Mouse (Mus musculus) hindbrain, embryonic 14.5 days (tissue): ENCODE results near the gene Anks1b. TPM values are rescaled to one million over a fixed set of nuclear protein-coding genes. Genes with fewer than 3 reads are reported as not detected.
A peak's percentile ranks its signal among the peaks of the same experiment; 100 is the strongest.

ENCODE experiments used
- ATAC-seq: fragments of 200-750 bp; cut with Nextera tagmentation; 2 replicates; pipeline ENCODE4 v1.8.0; 2017; ENCODE audit warnings: moderate number of reproducible peaks, mild to moderate bottlenecking, moderate TSS enrichment, moderate library complexity; ENCODE audit not compliant: low FRiP score
- DNase-seq: peaks from one replicate; pipeline ENCODE4 v3.0.0-alpha.2; 2015; ENCODE audit warnings: low spot score
- H3K27ac ChIP-seq: fragments of 300-500 bp; sonication (generic); 2 replicates; pipeline ENCODE4 v1.5.1; 2014; ENCODE audit warnings: mild to moderate bottlenecking, moderate library complexity
- H3K27me3 ChIP-seq: fragments of 300-500 bp; sonication (generic); 2 replicates; pipeline ENCODE4 v1.6.1; 2014; ENCODE audit warnings: mild to moderate bottlenecking, low read length, mixed read lengths; ENCODE audit not compliant: control insufficient read depth, insufficient read depth
- H3K36me3 ChIP-seq: fragments of 300-500 bp; sonication (generic); replicated peaks from 2 replicates; pipeline ENCODE4 v1.6.1; 2014; ENCODE audit not compliant: control insufficient read depth, insufficient read depth
- H3K4me1 ChIP-seq: fragments of 300-500 bp; sonication (generic); replicated peaks from 2 replicates; pipeline ENCODE4 v1.6.1; 2014; ENCODE audit warnings: antibody characterized with exemption, low read length, mixed read lengths; ENCODE audit not compliant: control insufficient read depth, insufficient read depth
- H3K4me2 ChIP-seq: fragments of 300-500 bp; sonication (generic); replicated peaks from 2 replicates; pipeline ENCODE4 v1.6.1; 2014; ENCODE audit warnings: mild to moderate bottlenecking, moderate library complexity
- H3K4me3 ChIP-seq: fragments of 300-500 bp; sonication (generic); replicated peaks from 2 replicates; pipeline ENCODE4 v1.5.1; 2014; ENCODE audit warnings: mild to moderate bottlenecking, low read length
- H3K9ac ChIP-seq: fragments of 300-500 bp; sonication (generic); 2 replicates; pipeline ENCODE4 v1.6.1; 2014
- H3K9me3 ChIP-seq: fragments of 300-500 bp; sonication (generic); 2 replicates; pipeline ENCODE4 v1.6.1; 2016; ENCODE audit warnings: low read length; ENCODE audit not compliant: control insufficient read depth
- WGBS: fragments of 180-500 bp; shearing (Covaris S2); extraction: QIAGEN DNeasy Blood & Tissue Kit; methylation state at CpG from one replicate; pipeline ENCODE4 v1.1.7; 2014; 5-methylcytosine and 5-hydroxymethylcytosine counted together
- polyA plus RNA-seq: library from polyadenylated mRNA; unstranded; fragments of >200 nt; fragmentation: Nextera tagmentation; extraction: Ambion mirVana; gene quantifications from 2 replicates; pipeline ENCODE4 v1.2.1, GENCODE M21; 2014

The Anks1b gene
- polyA plus RNA-seq, 1 experiment from 2014 or later: 69.4 TPM

DNA sequence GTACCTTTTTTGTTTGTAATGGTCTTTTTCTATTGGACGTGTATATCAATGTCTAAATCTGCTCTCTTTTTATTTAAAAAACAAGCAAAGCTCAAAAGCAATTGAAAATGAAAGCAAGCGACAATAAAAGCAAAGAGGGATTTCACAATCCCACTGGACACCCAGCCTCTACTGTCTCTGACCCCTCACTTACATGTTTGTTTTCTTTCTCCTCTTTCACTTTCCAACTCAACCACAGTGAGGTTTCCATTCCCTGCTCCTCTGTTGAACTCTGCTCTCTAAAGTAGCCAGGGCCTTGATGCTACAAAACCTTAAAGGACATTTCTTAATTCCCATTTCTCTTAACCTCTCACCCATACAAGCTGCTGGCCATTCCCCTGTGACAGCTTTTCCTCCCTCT, 400.0 kb downstream of the Anks1b start:
- WGBS: 85% methylated on average over 2 of the region's 2 CpGs
- Histone ChIP-seq H3K4me1 (peaks cover 9% of the 10 kb centered on the region; the same call in 1 of the 2 replicates), H3K4me2 (no peak overlapping the region), H3K36me3 (no peaks in the 10 kb centered on the region), H3K9ac (no peak overlapping the region), H3K27ac (no peak overlapping the region), H3K4me3 (no peak overlapping the region), H3K9me3 (no peaks in the 10 kb centered on the region), H3K27me3 (no peaks in the 10 kb centered on the region)
- no peak for ATAC-seq
- no peak for DNase-seq

DNA sequence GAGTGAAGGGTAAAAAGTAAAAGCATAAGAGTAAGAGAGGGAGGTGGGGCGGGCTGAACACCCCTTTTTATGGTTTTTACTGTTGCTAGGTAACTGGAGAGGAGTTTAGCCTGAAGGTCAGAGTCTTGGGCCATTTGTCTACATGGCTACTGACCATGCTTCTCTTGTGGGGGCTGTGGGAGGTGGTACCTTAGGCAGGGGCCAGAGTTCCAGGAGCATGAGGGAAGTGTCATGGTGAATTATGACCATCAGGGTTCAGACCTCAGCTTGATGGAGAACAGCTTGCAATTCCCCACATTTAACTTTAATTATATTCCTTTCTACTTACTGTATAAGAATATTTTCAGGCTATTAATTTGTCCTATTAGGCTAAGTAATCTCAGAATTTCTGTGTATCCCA, 413.3 kb downstream of the Anks1b start:
- 75% methylated on average over 1 of the region's 1 CpGs for WGBS
- no peak for DNase-seq
- no peak for ATAC-seq
- no peaks in the 10 kb centered on the region for H3K9me3 ChIP-seq
- no peak overlapping the region for H3K27ac ChIP-seq
- no peak overlapping the region for H3K4me3 ChIP-seq
- no peak overlapping the region for H3K9ac ChIP-seq
- no peaks in the 10 kb centered on the region for H3K36me3 ChIP-seq
- H3K4me2 ChIP-seq: no peak overlapping the region
- H3K4me1 ChIP-seq: no peaks in the 10 kb centered on the region
- no peaks in the 10 kb centered on the region for H3K27me3 ChIP-seq

DNA sequence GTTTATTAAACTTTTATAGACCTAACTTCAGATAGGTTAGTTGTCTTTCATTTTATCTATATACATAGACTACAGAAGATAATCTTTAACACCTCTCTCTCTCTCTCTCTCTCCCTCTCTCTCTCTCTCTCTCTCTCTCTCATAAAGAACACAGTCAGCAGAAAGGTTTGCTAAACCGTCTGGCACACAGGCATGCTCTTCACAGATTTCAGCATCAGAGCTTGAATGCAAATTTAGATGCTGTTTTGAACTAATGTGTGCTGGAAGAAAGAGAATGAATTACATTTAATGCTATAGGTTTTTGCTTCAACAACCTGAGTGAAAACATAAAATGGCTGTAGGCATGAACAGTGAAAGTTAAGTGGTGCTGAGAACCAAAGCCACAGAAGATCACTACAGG, 429.9 kb downstream of the Anks1b start:
- Histone ChIP-seq H3K4me3 (no peak overlapping the region), H3K4me2 (no peak overlapping the region), H3K36me3 (no peaks in the 10 kb centered on the region), H3K4me1 (no peaks in the 10 kb centered on the region), H3K27ac (no peak overlapping the region), H3K9me3 (no peaks in the 10 kb centered on the region), H3K27me3 (no peaks in the 10 kb centered on the region), H3K9ac (no peak overlapping the region)
- 60% methylated on average over 1 of the region's 1 CpGs for WGBS
- ATAC-seq (no peak), DNase-seq (no peak)

DNA sequence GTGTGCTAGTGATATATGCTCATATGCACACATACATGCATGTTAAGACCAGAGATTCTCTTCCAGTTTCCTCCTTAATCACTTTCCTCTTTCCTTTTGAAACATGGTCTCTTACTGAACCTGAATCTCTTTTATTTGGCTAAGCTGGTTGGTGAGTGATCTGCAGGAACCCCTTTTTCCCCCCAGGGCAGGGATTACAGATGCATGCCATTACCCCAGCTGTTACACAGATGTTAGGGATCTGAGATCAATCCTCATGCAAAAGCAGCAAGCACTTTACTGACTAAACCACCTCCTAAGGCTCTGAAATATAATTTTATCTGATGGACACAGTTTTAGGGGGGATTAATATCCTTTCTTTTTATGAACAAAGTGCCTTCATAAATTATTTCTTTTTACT, 432.8 kb downstream of the Anks1b start:
- Histone ChIP-seq H3K4me1 (no peaks in the 10 kb centered on the region), H3K27me3 (no peaks in the 10 kb centered on the region), H3K36me3 (no peaks in the 10 kb centered on the region), H3K9me3 (no peaks in the 10 kb centered on the region), H3K27ac (no peak overlapping the region), H3K4me3 (no peak overlapping the region), H3K4me2 (no peak overlapping the region), H3K9ac (no peak overlapping the region)
- DNase-seq (no peak), ATAC-seq (no peak)

DNA sequence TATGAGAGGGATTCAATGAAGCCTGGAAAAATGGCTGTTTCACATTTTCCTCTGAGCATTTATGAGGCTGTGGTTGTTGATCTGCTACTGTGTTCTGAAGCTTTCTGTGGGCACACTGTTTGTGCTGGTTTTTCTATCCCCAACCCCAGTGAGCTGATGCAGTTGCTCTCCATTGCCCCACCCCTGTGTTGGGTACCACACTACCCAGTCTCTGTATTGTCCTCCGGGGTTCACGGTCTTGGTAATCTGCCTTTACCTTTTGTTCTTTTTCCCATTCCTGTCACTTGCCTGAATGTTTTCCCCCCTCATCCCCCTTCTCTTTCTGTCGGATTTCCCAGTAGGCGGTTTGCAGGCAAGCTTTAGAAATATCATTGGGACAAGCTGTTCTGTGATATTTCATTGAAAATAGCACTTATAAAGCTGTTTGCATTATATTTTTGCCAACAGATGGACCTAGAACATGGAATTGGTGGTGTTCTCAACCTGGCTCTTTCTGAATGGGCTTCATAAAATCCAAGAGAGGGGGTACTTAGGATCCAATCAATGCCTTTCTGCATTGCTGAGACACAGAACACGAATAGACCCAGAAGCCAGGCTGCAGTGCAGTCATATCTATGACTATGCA, 434.7 kb downstream of the Anks1b start:
- no peak overlapping the region for H3K27ac ChIP-seq
- WGBS: 47% methylated on average over 5 of the region's 5 CpGs
- no peak overlapping the region for H3K4me2 ChIP-seq
- ATAC-seq: no peak
- no peaks in the 10 kb centered on the region for H3K36me3 ChIP-seq
- no peak overlapping the region for H3K9ac ChIP-seq
- no peaks in the 10 kb centered on the region for H3K9me3 ChIP-seq
- no peaks in the 10 kb centered on the region for H3K4me1 ChIP-seq
- no peak for DNase-seq
- no peak overlapping the region for H3K4me3 ChIP-seq
- no peaks in the 10 kb centered on the region for H3K27me3 ChIP-seq

DNA sequence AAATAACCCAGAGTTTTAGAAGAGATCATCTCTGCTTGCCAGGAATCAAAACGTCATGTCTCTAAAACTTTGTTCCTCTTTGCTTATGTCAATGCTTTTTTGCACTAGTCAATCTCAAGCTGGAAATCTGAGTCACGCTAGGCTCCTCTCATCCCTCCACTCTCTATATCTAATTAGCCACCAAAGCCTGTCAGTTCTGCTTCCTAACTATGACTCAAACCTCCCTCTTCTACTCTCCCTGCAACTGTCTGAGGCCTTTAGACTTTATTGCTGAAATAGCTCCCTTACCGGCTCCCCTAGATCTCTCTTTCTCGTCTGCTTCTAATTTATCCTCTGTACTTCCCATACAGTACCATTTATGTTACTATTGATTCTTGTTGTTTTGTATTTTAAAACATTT, 456.5 kb downstream of the Anks1b start:
- H3K9me3 ChIP-seq: no peaks in the 10 kb centered on the region
- WGBS: 93% methylated on average over 4 of the region's 4 CpGs
- no peak overlapping the region for H3K9ac ChIP-seq
- H3K4me3 ChIP-seq: no peak overlapping the region
- H3K27me3 ChIP-seq: no peaks in the 10 kb centered on the region
- no peak overlapping the region for H3K27ac ChIP-seq
- no peak overlapping the region for H3K4me2 ChIP-seq
- H3K4me1 ChIP-seq: no peaks in the 10 kb centered on the region
- DNase-seq: no peak
- H3K36me3 ChIP-seq: no peaks in the 10 kb centered on the region
- no peak for ATAC-seq

DNA sequence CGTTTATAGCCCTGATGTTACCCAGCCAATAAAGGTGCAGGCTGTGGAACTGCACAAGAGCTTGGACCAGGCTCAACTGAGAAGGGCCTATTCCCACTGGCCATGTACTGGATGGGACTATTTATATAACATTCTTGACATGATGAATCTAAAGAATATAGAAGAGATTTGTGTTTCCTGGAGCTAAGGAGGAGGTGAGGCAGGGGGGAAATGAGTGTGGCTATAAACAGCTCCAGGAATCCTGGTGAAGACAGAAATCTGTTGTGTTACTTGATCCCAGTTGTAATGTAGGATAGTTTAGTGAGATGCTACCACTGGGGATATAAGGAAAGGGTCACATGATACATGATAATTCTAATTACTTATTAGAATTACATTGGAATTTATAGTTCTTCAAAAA, 472.1 kb downstream of the Anks1b start:
- ATAC-seq (no peak), DNase-seq (no peak)
- no peak overlapping the region for H3K4me3 ChIP-seq
- no peaks in the 10 kb centered on the region for H3K27me3 ChIP-seq
- no peaks in the 10 kb centered on the region for H3K4me1 ChIP-seq
- H3K27ac ChIP-seq: no peak overlapping the region
- no peak overlapping the region for H3K4me2 ChIP-seq
- H3K9ac ChIP-seq: no peak overlapping the region
- no peaks in the 10 kb centered on the region for H3K9me3 ChIP-seq
- H3K36me3 ChIP-seq: no peaks in the 10 kb centered on the region
- 80% methylated on average over 1 of the region's 1 CpGs for WGBS

DNA sequence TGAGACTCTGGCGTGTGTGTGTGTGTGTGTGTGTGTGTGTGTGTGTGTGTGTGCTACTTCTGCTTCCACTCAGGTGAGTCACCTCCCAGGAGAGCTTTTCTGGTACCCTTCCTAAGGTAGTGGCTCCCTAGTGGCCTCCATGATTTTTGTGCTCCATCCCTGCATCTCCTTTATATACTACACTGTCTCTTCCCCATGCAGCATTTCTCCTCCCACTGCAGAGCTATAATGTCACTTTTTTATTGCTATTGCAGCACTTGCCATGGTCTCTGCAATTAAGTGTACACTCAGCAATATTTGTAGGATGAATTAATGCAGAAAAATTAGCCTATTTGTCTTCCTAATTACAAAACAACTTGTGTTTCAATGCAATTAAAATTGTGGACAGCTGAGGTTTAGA, 482.9 kb downstream of the Anks1b start:
- ATAC-seq (no peak), DNase-seq (no peak)
- no peaks in the 10 kb centered on the region for H3K36me3 ChIP-seq
- H3K9ac ChIP-seq: no peak overlapping the region
- no peaks in the 10 kb centered on the region for H3K27me3 ChIP-seq
- H3K4me1 ChIP-seq: 0 out of 2 replicates have a peak, but pooled peaks cover 5% of the 10 kb centered on the region
- no peaks in the 10 kb centered on the region for H3K9me3 ChIP-seq
- H3K4me3 ChIP-seq: no peak overlapping the region
- H3K27ac ChIP-seq: peak overlapping the region; percentile 59; the same call in 1 of the 2 replicates
- no CpG with 5 or more reads among the region's 1 CpGs for WGBS
- H3K4me2 ChIP-seq: no peak overlapping the region

DNA sequence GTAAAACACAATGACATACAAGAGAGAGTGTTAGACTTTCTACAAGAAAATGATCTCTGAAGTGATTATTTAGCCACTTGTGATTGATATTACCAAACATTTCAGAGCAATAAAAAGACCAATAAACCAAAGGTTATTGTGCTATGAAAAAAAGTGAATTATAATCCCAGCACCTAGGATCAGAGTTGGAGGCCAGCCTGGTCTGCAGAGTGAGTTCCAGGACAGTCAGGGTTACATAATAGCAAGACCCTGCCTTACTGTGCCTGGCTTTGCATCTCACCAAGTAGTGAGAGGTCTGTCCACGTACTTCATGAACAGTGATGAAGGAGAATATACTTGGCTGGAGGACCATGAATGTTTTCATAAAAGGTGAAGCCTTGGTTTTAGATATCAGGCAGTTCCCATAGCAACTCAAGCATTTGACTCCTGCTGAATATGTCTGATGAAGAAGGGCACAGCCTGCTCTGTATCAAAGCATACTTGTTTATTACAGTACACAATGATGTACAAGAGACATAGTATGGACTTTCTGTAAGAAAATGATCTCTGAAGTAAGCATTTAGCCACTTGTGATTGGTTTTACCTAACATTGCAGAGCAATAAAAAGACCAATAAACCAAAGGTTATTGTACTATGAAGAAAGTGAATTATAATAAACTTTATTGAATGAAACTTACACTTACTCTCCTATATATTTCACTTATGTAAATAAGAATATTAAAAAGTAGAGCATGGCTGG, 484.0 kb downstream of the Anks1b start:
- H3K4me2 ChIP-seq: no peak overlapping the region
- DNase-seq (no peak), ATAC-seq (no peak)
- no peaks in the 10 kb centered on the region for H3K9me3 ChIP-seq
- H3K27ac ChIP-seq: no peak overlapping the region
- no peaks in the 10 kb centered on the region for H3K27me3 ChIP-seq
- H3K9ac ChIP-seq: no peak overlapping the region
- 0 out of 2 replicates have a peak, but pooled peaks cover 5% of the 10 kb centered on the region for H3K4me1 ChIP-seq
- 64% methylated on average over 1 of the region's 1 CpGs for WGBS
- no peaks in the 10 kb centered on the region for H3K36me3 ChIP-seq
- H3K4me3 ChIP-seq: no peak overlapping the region
